Mouse (Mus musculus): ENCODE measurements around the gene Nutf2-ps1. TPM values are rescaled to one million over a fixed set of nuclear protein-coding genes. Genes with fewer than 3 reads are reported as not detected.
"Not testable (repeated sequence)": the region's sequence is repeated elsewhere in the genome, so short reads cannot be mapped to it uniquely, and the experiment has no call there.

Gene Nutf2-ps1
- 25.4 and 28.4 TPM in 2 replicates for polyA plus RNA-seq (2012; rRNA removed)

GRCm38 (mm10) chr19:53588968-53589367 lies at the start of gene Nutf2-ps1:
TSS of gene Nutf2-ps1 (minus strand) at chr19:53589068.
- not testable (repeated sequence) for DNase-seq (ENCODE audit: extremely low spot score in 1 of 2, low spot score in 1 of 2)

GRCm38 (mm10) chr19:53638041-53638440 lies 49.2 kb upstream of the Nutf2-ps1 start:
- no peak for DNase-seq (ENCODE audit: extremely low spot score in 1 of 2, low spot score in 1 of 2)

- no peak for DNase-seq (ENCODE audit: extremely low spot score in 1 of 2, low spot score in 1 of 2)
These were observed 32.8 kb upstream of the Nutf2-ps1 start for GRCm38 (mm10) chr19:53621681-53622080.

- DNase-seq (ENCODE audit: extremely low spot score in 1 of 2, low spot score in 1 of 2), result no peak
These were observed 20.1 kb upstream of the Nutf2-ps1 start for GRCm38 (mm10) chr19:53608921-53609320.

GRCm38 (mm10) chr19:53601363-53601655 lies 12.4 kb upstream of the Nutf2-ps1 start:
- DNase-seq (ENCODE audit: extremely low spot score in 1 of 2, low spot score in 1 of 2), result no peak

GRCm38 (mm10) chr19:53600549-53601362 lies 11.9 kb upstream of the Nutf2-ps1 start:
- DNase-seq (ENCODE audit: extremely low spot score in 1 of 2, low spot score in 1 of 2), result peak in 1 of 2 experiments; percentile 40

GRCm38 (mm10) chr19:53599757-53600539 lies 11.1 kb upstream of the Nutf2-ps1 start, which contains the start of gene Smc3:
TSS of gene Smc3 (plus strand) at chr19:53600398.
- peak; percentile 97 to 100 for DNase-seq (ENCODE audit: extremely low spot score in 1 of 2, low spot score in 1 of 2)

- no peak for DNase-seq (ENCODE audit: extremely low spot score in 1 of 2, low spot score in 1 of 2)
These were observed 8.0 kb upstream of the Nutf2-ps1 start for GRCm38 (mm10) chr19:53596723-53597474.

GRCm38 (mm10) chr19:53587686-53588085 lies 1.2 kb downstream of the Nutf2-ps1 start:
- DNase-seq (ENCODE audit: extremely low spot score in 1 of 2, low spot score in 1 of 2), result not testable (repeated sequence)

- not testable (repeated sequence) for DNase-seq (ENCODE audit: extremely low spot score in 1 of 2, low spot score in 1 of 2)
These were observed 8.6 kb downstream of the Nutf2-ps1 start for GRCm38 (mm10) chr19:53580271-53580670.

- peak in 1 of 2 experiments; percentile 84 for DNase-seq (ENCODE audit: extremely low spot score in 1 of 2, low spot score in 1 of 2)
These were observed 10.1 kb downstream of the Nutf2-ps1 start for GRCm38 (mm10) chr19:53578597-53579252.

GRCm38 (mm10) chr19:53577025-53577800 lies 11.7 kb downstream of the Nutf2-ps1 start:
- DNase-seq (ENCODE audit: extremely low spot score in 1 of 2, low spot score in 1 of 2), result no peak

- no peak for DNase-seq (ENCODE audit: extremely low spot score in 1 of 2, low spot score in 1 of 2)
These were observed 12.8 kb downstream of the Nutf2-ps1 start for GRCm38 (mm10) chr19:53576061-53576460.

GRCm38 (mm10) chr19:53575296-53576010 lies 13.4 kb downstream of the Nutf2-ps1 start:
- DNase-seq (ENCODE audit: extremely low spot score in 1 of 2, low spot score in 1 of 2), result no peak

- no peak for DNase-seq (ENCODE audit: extremely low spot score in 1 of 2, low spot score in 1 of 2)
These were observed 14.3 kb downstream of the Nutf2-ps1 start for GRCm38 (mm10) chr19:53574546-53574945.

GRCm38 (mm10) chr19:53574131-53574530 lies 14.7 kb downstream of the Nutf2-ps1 start:
- no peak for DNase-seq (ENCODE audit: extremely low spot score in 1 of 2, low spot score in 1 of 2)

GRCm38 (mm10) chr19:53573151-53573550 lies 15.7 kb downstream of the Nutf2-ps1 start:
- no peak for DNase-seq (ENCODE audit: extremely low spot score in 1 of 2, low spot score in 1 of 2)

GRCm38 (mm10) chr19:53572607-53573006 lies 16.3 kb downstream of the Nutf2-ps1 start:
- no peak for DNase-seq (ENCODE audit: extremely low spot score in 1 of 2, low spot score in 1 of 2)
